Mouse (Mus musculus) embryonic fibroblast, embryonic 13.5 days (primary cell): ENCODE measurements around the gene Nemp1.

Experiments used
- CTCF ChIP-seq: IDR thresholded peaks from 2 replicates; pipeline ENCODE4 v1.5.1; 2011; ENCODE audit warnings: mild to moderate bottlenecking, control low read depth, low read length, moderate library complexity, borderline replicate concordance; ENCODE audit not compliant: insufficient read depth
- POLR2A ChIP-seq: IDR thresholded peaks from 2 replicates; pipeline ENCODE4 v1.6.1; 2011; ENCODE audit warnings: low read depth, mild to moderate bottlenecking, control low read depth, low read length, moderate library complexity

DNA sequence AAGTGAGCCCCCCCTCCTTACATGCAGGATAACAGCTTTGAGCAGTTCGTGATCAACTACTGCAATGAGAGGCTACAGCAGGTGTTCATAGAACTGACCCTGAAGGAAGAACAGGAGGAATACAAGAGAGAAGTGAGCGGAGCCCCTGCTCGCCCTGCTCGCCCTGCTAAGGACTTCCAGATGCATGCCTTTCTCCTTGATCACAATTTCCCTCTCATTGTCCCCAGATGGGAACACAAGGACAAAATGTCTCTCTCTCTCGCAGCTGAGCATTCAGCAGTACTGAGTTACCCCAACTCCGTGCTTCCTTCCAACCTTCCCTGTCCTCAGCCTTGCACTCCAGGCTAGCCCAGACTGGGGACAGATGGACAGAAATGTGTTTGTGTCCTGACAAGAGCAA lies 46.0 kb downstream of the Nemp1 start:
- no peak for TF ChIP-seq CTCF
- no peak for TF ChIP-seq POLR2A
